Mouse (Mus musculus): ENCODE measurements around the gene Inf2. TPM values are rescaled to one million over a fixed set of nuclear protein-coding genes. Genes with fewer than 3 reads are reported as not detected.

Gene Inf2
- polyA plus RNA-seq, 1 experiment: 69.4 TPM

DNA sequence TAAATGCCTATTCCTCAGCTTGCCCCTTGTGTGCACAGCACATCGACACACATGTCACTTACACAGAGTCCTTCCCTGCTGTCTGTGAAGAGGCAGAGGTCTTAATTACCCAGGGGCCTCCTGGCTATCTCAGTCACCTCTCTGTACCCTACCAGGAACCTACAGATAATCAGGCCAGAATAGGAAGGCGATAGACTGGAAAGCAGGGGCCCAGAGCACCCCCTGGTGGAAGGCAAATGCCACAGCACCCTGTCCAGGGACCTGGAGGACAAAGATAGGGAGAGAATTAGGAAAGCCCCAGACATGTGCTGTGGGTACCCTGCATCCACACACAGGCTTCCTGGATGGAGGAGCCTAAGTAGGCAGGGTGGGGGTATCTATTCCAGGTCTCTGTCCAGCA, 35.2 kb downstream of the Inf2 start:
- no peak for TF ChIP-seq GATA1 (IDR thresholded peaks at IDR 0.05; ENCODE audit: low read length)

DNA sequence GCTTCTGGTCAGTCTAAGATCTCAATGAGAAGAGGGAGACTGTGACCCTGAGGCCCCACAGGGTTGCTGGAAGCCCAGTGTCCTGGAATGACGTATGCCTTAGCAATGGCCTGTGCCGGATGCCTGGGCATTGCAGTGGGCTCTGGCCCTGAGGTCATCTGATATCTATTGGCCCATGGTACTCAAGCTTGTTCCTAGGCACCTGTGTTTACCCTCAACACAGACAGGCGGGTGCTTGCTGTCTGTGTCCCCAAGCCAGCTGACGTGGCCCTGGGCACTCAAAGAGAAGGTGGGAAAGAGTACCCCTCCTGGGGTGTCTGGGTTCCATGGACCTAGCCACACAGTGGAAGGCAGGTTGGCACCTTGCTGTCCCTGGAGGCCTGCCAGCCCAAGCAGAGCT, 37.1 kb downstream of the Inf2 start:
- no peak for TF ChIP-seq GATA1 (IDR thresholded peaks at IDR 0.05; ENCODE audit: low read length)

DNA sequence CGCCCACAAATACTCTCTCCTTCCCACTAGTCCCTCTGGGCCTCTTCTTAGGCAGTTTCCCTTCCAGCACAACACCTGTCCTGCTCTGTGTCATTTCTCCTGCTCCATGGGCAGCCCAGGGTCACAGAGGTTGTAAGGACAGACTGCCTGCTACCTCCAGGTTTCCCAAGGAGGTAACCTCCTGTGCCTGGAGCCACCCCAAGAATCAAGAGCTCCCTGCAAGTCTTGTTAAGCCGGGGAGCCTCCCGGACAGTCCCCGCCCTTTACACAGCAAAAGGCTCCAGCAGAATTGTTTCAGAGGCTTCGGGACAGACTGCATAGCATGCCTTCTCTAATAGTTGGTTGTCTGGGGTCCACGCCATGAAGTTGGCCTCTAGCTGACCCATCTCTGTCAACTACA, 37.9 kb downstream of the Inf2 start:
- no peak for TF ChIP-seq GATA1 (IDR thresholded peaks at IDR 0.05; ENCODE audit: low read length)

DNA sequence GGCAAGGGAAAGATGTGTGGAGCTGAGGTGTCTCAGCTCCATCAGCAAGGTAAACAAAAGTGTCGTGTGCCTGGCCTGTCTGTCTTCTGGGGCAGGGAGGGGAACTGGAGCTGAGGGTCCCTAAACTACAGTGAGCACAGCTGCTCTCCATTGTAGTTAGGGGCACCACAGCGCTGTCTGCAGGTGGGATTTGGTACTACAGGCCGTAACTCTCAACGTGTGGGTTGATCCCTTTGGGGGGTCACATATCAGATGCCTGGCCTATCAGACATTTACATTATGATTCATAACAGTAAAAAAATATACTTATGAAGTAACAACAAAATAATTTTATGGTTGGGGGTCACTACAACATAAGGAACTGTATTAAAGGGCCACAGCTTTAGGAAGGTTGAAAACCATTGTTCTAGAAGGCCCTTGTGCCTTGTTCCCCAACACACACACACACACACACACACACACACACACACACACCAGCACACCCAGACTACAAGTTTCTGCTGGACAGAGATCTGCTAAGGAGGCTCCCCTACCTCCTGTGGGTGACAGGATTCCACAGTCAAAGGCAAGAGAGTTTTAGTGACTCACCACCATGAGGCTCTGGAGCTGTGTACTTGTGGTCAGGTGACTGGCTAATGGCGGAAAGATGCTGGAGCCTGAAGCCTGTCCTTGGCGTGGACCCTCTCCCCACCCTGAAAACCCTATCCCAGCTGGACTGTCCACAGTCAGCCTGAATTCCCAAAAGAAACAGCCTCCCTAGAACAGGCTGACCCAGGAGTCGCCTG, 38.7 kb downstream of the Inf2 start:
- no peak for TF ChIP-seq GATA1 (IDR thresholded peaks at IDR 0.05; ENCODE audit: low read length)

DNA sequence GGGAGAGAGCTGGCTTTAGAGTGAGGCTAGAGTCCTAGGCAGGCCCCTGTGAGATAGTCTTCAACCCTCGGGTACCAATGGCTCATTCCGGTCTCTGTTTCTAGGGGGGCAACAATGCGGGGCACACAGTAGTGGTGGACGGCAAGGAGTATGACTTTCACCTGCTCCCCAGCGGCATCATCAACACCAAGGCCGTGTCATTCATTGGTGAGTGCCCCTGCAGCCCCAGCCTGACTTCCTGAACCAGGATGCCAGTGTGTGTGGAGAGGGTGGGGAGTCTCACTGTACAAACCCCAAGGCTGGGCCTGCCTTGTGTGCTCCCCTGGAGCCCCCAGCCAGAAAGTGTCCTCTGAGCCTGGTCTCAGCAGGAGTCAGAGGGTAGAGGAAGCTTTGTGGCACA, 39.6 kb downstream of the Inf2 start:
- no peak for TF ChIP-seq GATA1 (IDR thresholded peaks at IDR 0.05; ENCODE audit: low read length)

DNA sequence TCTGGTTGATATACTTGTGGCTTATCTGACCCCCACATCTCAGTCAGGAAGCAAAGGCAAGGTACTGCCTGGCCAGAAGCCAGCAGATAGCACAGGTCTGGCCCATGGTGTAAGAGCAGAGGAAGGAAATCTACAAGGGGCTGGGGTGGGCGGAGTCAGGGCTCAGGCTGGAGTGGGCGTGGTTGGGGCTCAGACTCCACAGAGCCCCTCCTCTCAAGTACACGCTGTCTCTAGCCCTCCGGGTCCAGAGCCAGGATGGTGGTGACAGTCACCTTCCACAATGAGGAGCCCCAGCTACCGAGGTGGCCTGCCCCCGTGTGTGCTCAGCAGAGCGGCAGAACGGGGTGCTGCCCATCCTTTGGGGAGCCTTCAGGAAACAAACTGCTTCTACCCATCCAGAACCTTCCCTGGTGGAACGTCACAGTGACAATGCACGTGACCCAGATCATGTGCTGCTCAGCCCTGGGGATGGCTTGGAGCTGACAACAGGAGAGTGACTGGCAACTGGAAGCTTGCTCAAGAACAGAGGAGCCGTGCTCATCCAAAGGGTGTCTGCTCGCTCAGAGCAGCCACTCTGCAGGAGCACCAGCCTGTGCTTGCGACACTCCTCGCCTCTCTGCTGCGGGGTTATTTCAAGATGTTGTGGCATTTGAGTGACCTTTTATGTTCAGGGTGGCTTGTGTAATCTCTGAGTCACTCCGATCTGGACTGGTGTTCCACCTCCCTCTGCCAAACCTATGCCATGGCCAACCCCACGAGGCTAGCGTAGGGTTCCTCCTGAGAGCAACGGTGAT, 40.5 kb downstream of the Inf2 start:
- TF ChIP-seq GATA1 (IDR thresholded peaks at IDR 0.05; ENCODE audit: low read length): no peak

DNA sequence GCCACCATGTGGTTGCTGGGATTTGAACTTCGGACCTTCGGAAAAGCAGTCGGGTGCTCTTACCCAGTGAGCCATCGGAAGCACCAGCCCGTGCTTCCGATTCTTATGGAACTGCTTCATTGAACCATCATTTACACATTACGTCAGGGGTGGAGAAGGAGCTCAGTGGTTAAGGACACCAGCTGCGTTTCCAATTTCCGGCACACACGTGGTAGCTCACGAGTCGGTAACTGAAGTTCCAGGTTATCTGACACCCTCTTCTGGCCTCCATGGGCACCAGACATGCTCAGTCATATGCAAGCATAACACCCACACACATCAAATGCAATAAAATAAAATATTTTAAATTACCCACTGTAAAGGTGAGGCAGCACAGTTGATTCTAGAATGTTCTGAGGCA, 41.4 kb downstream of the Inf2 start:
- no peak for TF ChIP-seq GATA1 (IDR thresholded peaks at IDR 0.05; ENCODE audit: low read length)

DNA sequence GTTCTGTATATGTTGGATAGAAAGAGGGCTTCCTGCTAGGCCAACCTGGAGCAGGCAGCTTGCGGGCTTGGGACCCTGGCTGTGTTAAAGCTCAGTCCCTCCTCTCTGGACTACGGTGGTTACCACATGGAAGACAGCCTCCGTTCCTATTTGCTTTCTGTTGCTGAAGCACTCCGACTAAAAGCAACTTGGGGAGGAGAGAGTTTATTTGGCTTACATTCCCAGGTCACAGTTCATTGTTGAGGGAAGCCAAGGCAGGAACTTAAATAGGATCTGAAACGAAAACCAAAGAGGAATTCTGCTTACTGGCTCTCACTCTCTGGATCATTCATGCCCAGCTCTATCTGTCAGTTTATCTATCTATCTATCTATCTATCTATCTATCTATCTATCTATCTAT, 42.2 kb downstream of the Inf2 start:
- no peak for TF ChIP-seq GATA1 (IDR thresholded peaks at IDR 0.05; ENCODE audit: low read length)

DNA sequence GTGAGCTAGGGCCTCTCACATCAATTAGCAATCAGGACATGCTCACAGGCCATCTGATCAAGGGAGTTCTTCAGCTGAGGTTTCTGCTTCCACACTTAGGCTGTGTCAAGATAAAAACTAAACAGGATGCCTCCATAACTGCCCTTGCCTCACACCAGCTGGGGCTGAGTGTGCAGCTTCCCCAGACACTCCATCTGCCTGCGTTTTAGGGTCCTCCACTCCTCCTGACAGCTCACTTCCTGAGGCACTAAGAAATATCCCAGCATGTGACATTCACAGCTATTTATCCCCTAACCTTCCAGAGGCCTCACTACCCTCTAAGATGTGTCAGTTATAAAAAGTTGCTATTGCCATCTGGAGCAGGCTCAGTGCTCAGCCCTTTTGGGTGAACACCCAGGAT, 42.9 kb downstream of the Inf2 start:
- no peak for TF ChIP-seq GATA1 (IDR thresholded peaks at IDR 0.05; ENCODE audit: low read length)

DNA sequence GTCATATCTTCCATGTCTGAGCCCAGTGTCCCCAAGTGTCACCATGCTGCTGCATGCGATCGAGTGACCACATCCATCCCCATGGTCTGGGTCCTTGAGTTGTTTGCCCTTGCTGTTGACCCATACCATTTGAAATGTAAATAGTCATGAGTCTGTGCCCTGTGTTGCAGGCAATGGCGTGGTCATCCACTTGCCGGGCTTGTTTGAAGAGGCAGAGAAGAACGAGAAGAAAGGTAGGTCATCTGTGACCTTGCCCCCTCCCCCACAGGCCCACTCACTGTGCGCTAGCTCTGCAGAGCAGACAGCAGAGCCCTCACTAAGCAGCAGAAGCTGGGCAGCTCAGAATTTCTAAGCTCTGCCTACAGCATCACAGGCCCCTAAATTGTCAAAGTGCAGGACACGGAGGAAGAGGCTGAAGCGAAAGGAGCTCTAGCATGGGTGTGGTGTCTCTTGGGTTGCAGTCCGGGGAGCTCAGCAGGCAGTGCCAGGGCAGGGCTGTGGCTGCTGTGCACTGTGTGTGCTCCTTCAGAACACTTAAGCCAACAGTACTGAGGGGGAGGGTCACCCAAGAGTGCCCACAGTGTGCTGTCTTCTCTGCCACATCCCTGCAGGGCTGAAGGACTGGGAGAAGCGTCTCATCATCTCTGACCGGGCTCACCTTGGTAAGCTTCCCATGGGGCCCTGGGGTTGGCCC, 43.6 kb downstream of the Inf2 start:
- no peak for TF ChIP-seq GATA1 (IDR thresholded peaks at IDR 0.05; ENCODE audit: low read length)

DNA sequence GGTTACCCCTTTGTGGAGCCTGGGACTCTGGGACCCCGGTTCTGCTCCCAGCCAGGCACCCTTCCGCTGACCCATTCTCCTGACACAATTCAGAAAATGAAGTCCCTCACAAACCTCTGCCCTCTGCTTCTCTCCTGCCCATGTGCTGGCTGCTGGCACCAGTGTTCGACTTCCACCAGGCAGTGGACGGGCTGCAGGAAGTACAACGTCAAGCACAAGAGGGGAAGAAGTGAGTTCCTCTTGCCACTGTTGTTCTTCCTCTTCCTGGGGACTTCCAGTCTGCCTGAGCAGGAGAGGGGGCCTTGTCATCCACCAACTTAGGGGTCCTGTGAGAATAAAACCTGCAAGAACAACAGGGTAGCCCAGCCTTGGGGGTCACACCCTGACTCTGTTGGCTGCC, 44.3 kb downstream of the Inf2 start:
- no peak for TF ChIP-seq GATA1 (IDR thresholded peaks at IDR 0.05; ENCODE audit: low read length)

DNA sequence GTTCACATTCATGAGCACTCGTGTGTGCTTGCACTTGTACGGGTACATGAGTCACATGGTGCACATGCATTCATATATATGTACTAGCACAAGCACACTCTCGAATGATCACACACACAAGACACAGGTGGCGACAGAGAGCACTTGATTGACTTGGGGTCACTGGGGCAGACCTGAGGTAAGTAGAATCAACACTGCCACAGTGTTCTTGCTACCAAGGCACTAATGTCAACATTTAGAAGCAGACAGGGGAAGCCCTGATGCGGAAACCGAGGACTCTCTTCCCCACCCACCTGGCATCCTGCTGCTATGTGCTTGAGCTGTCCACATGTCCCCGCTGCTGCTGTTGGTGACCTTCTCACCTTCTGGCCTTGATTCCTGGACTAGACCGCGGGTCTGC, 45.1 kb downstream of the Inf2 start:
- no peak for TF ChIP-seq GATA1 (IDR thresholded peaks at IDR 0.05; ENCODE audit: low read length)

DNA sequence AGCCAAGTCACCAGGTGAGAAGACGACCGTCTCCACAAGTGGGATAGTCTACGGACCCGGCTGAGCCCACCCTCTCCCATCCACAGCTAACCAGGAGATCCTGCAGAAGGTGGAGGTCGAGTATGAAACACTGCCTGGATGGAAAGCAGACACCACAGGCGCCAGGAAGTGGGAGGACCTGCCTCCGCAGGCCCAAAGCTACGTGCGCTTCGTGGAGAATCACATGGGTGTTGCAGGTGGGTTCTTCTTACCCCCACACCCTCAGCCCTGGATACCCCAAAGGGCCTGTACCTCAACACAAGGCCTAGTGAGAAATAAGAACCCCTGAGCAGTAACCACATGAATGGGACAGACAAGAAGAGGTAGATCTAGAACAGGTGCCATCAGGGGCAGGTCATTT, 50.9 kb downstream of the Inf2 start:
- TF ChIP-seq GATA1 (IDR thresholded peaks at IDR 0.05; ENCODE audit: low read length): no peak

DNA sequence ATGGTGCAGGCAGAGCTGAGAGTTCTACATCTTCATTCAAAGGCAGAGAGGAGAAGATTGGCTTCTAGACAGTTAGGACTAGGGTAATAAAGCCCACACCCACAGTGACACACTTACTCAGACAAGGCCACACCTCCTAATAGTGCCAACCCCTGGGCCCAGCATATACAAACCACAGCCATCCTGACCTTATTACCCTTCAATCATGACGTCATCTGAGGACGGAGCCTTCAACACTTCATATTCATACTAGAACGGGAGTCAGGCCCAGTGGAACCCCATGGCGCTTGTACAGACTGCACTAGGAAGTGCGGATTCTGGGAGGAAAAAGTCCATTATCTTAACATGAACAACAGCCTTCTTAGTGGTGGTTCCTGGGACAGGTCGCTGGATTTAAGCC, 54.5 kb downstream of the Inf2 start:
- no peak for TF ChIP-seq GATA1 (IDR thresholded peaks at IDR 0.05; ENCODE audit: low read length)

DNA sequence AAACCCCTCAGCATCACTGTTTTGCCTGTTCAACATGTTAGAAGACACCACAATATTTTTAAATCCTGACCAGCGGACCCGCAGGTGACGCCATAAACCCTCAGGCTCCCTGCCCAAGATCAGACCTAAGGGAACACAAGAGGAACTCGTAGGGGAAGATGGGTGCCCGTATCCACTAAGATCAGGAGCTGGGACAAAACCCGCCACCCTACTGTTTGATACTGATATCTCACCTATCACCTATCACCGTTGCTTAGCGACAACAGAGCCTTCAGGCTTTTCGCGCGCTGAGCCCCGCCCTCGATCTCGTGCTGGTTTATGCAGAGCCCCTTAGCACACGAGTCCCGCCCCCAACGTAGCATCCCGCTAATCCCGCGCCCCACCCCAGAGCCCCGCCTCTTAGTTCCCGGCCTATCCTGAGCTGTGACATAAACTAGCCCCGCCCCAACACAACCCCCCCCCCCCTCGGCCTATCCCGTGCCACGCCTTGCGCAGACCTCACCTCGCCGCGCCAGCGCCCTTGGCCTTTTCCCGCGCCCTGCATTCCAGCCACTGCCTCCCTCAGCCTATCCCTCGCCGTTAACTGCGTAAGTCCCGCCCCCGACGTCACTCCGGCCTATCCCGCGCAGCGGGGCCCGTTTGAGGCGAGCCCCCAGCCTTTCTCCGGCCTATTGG, 55.7 kb downstream of the Inf2 start, which contains the start of gene Siva1:
Gene Siva1 (plus strand): TSS at position 500 of the 675 bp plus-strand sequence.
- no peak for TF ChIP-seq GATA1 (IDR thresholded peaks at IDR 0.05; ENCODE audit: low read length)
